Mouse (Mus musculus): ENCODE measurements around the gene Rab5c.

GRCm38 (mm10) chr11:100769980-100770379, 32.0 kb upstream of the Rab5c start:
- TF ChIP-seq POLR2A (IDR thresholded peaks at IDR 0.05; ENCODE audit: insufficient read depth, low read depth, low read length) (no peak), CTCF (IDR thresholded peaks at IDR 0.05; ENCODE audit: insufficient read depth, low read depth, low read length) (no peak)
